Mouse (Mus musculus) thymus, postnatal 36 days (tissue): Measurements from ENCODE around the gene Sla2.
"Not testable (repeated sequence)": the region's sequence is repeated elsewhere in the genome, so short reads cannot be mapped to it uniquely, and the experiment has no call there.

Experiments used
- DNase-seq, 2 experiments: peaks; one replicate each; pipeline ENCODE4 v3.0.0; 2022; ENCODE audit warnings: mixed read lengths in 2 of 2

The Sla2 gene

DNA sequence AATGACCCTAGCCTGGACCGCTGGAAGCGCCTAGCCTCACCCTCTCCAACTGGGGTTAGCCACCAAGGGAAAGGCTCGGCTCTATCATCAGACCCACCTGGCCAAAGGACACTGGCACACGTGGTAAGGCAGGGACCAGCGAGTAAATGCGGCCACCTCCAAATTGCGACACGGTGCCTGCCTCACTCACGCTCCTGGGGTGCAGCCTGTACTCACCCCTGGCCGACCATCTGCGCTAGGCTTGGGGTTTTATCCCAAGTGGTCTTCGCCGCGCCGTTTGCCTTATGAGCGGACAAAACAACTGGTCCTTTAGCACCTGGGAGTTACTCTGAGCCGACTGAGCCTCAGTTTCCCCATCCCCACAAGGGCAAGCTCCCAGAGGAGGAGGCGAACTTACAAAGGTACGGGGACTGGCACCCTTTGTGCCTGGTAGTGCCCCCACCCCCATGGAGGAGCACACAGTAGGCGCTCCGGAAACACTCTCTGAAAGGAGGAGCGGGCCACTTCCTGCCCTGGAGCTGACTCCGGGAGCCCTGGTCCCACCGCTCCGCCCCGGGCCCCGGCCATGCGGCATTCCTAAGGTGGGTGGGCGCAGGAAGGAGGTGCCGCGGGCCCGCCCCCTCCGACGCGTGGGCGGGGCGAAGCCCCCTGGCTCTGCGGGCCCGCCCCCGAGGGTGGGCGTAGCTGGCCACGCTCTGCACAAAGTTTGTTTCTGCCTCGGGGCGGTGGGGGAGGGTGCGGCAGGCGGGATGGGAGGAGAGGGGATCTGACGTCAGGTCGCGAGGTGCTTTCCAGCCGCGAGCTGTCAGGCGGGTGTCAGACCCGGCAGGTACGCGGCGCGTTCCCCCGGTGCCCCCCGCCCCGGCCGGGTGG, 47.4 kb downstream of the Sla2 start, which contains the start of gene Tgif2:
Gene Tgif2, plus strand, starts transcription at position 689 of the 873 bp plus-strand sequence.
- DNase-seq: peak; percentile 89 to 92

GRCm38 (mm10) chr2:156838839-156839238, 48.2 kb downstream of the Sla2 start:
- no peak for DNase-seq

- no peak for DNase-seq
These were observed 52.7 kb downstream of the Sla2 start for GRCm38 (mm10) chr2:156834336-156834735.

DNA sequence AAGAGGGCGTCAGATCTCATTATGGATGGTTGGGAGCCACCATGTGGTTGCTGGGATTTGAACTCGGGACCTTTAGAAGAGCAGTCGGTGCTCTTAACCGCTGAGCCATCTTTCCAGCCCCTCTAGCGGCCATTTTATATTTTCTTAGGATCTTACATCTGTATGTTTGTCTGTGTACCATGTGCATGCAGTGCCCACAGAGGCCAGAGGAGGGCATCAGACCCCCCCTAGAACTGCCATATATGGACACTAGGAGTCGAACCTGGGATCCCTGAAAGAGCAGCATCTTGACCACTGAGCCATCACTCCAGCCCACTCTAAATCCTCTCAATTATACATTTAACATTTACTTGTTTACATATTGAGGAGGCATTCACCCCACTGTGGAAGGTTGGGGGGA, 61.9 kb downstream of the Sla2 start:
- DNase-seq: not testable (repeated sequence)
